Mouse (Mus musculus) midbrain, postnatal 0 days (tissue): ENCODE results near the gene Abcb1a. TPM values are rescaled to one million over a fixed set of nuclear protein-coding genes. Genes with fewer than 3 reads are reported as not detected.
"Not testable (repeated sequence)": the region's sequence is repeated elsewhere in the genome, so short reads cannot be mapped to it uniquely, and the experiment has no call there.

Experiments
- ATAC-seq: fragments of 200-750 bp; cut with Nextera tagmentation; 2 replicates; pipeline ENCODE4 v1.8.0; 2017; ENCODE audit warnings: moderate number of reproducible peaks, mild to moderate bottlenecking, moderate TSS enrichment, moderate library complexity; ENCODE audit not compliant: low FRiP score
- DNase-seq: peaks from one replicate; pipeline ENCODE4 v3.0.0-alpha.2; 2015; ENCODE audit warnings: low spot score
- H3K27ac ChIP-seq: fragments of 300-500 bp; sonication (generic); 2 replicates; pipeline ENCODE4 v1.5.1; 2014; ENCODE audit warnings: low read depth, mild to moderate bottlenecking, low read length, mixed read lengths
- H3K27me3 ChIP-seq: fragments of 300-500 bp; sonication (generic); 2 replicates; pipeline ENCODE4 v1.6.1; 2014; ENCODE audit warnings: low read length, control low read depth, mixed read lengths; ENCODE audit not compliant: insufficient read depth
- H3K36me3 ChIP-seq: fragments of 300-500 bp; sonication (generic); 2 replicates; pipeline ENCODE4 v1.6.1; 2014; ENCODE audit warnings: low read length, control low read depth, mixed read lengths; ENCODE audit not compliant: insufficient read depth
- H3K4me1 ChIP-seq: fragments of 300-500 bp; sonication (generic); 2 replicates; pipeline ENCODE4 v1.6.1; 2014; ENCODE audit warnings: mild to moderate bottlenecking, control low read depth, antibody characterized with exemption, low read length, mixed read lengths; ENCODE audit not compliant: insufficient read depth
- H3K4me2 ChIP-seq: fragments of 300-500 bp; sonication (generic); 2 replicates; pipeline ENCODE4 v1.6.1; 2014; ENCODE audit warnings: low read depth, mild to moderate bottlenecking, low read length, mixed read lengths; ENCODE audit not compliant: poor library complexity, severe bottlenecking
- H3K4me3 ChIP-seq: fragments of 300-500 bp; sonication (generic); 2 replicates; pipeline ENCODE4 v1.5.1; 2014; ENCODE audit warnings: low read depth, mild to moderate bottlenecking, low read length, moderate library complexity
- H3K9ac ChIP-seq: fragments of 300-500 bp; sonication (generic); replicated peaks from 2 replicates; pipeline ENCODE4 v1.6.1; 2014; ENCODE audit warnings: mild to moderate bottlenecking, low read length, moderate library complexity, mixed read lengths; ENCODE audit not compliant: poor library complexity, severe bottlenecking
- H3K9me3 ChIP-seq: fragments of 300-500 bp; sonication (generic); 2 replicates; pipeline ENCODE4 v1.6.1; 2016; ENCODE audit warnings: low read length, control low read depth
- CTCF ChIP-seq: IDR thresholded peaks from 2 replicates; pipeline ENCODE4 v1.5.1; 2016; ENCODE audit warnings: antibody characterized with exemption, mild to moderate bottlenecking
- WGBS: fragments of 180-500 bp; shearing (Covaris S2); extraction: QIAGEN DNeasy Blood & Tissue Kit; methylation state at CpG from one replicate; pipeline ENCODE4 v1.1.7; 2014; 5-methylcytosine and 5-hydroxymethylcytosine counted together
- polyA plus RNA-seq: library from polyadenylated mRNA; unstranded; fragments of >200 nt; fragmentation: Nextera tagmentation; extraction: Ambion mirVana; gene quantifications from 2 replicates; pipeline ENCODE4 v1.2.1, GENCODE M21; 2015
- total RNA-seq: library from RNA; depleted of rRNA; stranded (reverse); fragments of >200 nt; gene quantifications from 2 replicates; pipeline ENCODE4 v1.2.3, GENCODE M21; 2014; rRNA removed

Abcb1a gene
- total and polyA plus RNA-seq, 2 experiments from 2014 or later, result 3.2 to 4.5 TPM

DNA sequence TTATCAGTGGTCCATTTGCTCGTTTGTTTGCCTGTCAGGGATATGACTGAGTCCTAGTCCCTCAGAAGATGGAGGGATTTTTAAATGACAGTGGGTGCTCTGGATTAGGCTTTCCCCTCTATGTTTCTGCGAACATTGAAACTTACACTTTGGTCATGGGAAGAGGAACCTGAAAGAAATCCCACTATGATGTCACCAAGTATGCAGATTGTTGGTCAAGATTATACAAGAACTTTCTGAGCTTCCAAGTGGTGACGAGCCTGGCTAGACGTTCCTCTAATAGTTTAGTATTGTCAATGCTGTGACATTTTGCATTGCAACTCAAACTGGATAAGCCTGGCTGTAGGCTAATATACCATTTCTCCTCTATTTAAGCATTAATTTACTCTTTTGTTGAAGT, 76.5 kb downstream of the Abcb1a start:
- 77% methylated on average over 4 of the region's 4 CpGs for WGBS
- H3K36me3 ChIP-seq, result no peaks in the 10 kb centered on the region
- H3K27me3 ChIP-seq, result no peaks in the 10 kb centered on the region
- H3K27ac ChIP-seq, result no peak overlapping the region
- H3K9me3 ChIP-seq, result no peaks in the 10 kb centered on the region
- no peak overlapping the region for H3K9ac ChIP-seq
- H3K4me1 ChIP-seq, result no peaks in the 10 kb centered on the region
- ATAC-seq, result no peak
- no peak overlapping the region for H3K4me3 ChIP-seq
- no peak overlapping the region for H3K4me2 ChIP-seq
- TF ChIP-seq CTCF, result no peak
- no peak for DNase-seq

DNA sequence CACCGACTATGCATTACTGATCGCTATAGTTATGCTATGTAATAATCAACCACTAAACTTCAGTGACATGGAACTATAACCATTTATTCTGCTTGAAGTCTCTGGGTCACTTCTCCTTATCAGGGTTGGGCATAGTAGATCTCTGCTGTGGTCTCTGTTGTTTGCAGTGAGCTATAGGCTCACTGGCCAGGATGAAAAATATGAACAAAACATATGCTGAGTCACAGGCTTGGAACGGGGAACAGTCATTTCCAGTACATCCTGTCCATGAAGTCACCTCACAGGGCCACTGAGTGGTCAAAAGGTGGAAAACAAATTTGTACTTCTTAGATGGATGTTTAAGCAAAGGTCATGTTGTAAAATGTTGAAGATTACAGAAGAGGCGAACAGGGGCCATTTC, 77.2 kb downstream of the Abcb1a start:
- no peak overlapping the region for H3K4me2 ChIP-seq
- H3K4me3 ChIP-seq, result no peak overlapping the region
- no peaks in the 10 kb centered on the region for H3K27me3 ChIP-seq
- no peaks in the 10 kb centered on the region for H3K4me1 ChIP-seq
- H3K9ac ChIP-seq, result no peak overlapping the region
- ATAC-seq, result no peak
- TF ChIP-seq CTCF, result no peak
- no peak overlapping the region for H3K27ac ChIP-seq
- H3K36me3 ChIP-seq, result no peaks in the 10 kb centered on the region
- WGBS, result 97% methylated on average over 4 of the region's 4 CpGs
- no peaks in the 10 kb centered on the region for H3K9me3 ChIP-seq
- no peak for DNase-seq

DNA sequence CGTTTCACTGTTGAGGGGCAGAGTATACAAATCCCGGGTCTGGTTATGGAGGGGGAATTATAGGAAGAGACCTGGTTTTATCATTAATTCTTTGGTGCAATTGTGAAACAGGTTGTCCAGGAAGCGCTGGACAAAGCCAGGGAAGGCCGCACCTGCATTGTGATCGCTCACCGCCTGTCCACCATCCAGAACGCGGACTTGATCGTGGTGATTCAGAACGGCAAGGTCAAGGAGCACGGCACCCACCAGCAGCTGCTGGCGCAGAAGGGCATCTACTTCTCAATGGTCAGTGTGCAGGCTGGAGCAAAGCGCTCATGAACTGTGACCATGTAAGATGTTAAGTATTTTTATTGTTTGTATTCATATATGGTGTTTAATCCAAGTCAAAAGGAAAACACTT, 87.4 kb downstream of the Abcb1a start:
- H3K9ac ChIP-seq, DNase-seq, H3K9me3 ChIP-seq, H3K4me3 ChIP-seq, H3K4me2 ChIP-seq, H3K27me3 ChIP-seq, H3K27ac ChIP-seq, H3K36me3 ChIP-seq, H3K4me1 ChIP-seq, ATAC-seq: not testable (repeated sequence)
- 92% methylated on average over 13 of the region's 13 CpGs for WGBS

DNA sequence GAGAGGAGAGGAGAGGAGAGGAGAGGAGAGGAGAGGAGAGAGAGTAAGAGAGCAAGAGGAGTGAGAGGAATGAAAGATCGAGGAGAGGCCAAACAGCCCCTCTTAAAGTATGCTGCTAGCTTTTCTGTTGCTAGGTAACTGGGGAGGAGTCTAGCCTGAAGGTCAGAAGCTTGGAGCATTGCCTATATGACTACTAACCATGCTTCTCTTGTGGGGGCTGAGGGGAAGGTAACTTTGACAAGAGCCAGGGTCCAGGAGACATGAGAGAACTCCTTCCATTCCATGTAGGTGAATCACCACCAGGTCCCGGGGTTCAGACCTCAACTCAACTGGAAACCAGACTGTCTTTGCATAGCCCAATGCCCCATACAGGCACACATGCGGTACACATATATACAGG, 113.0 kb downstream of the Abcb1a start:
- ATAC-seq, result no peak
- no peak for TF ChIP-seq CTCF
- H3K4me1 ChIP-seq, result no peaks in the 10 kb centered on the region
- no peak overlapping the region for H3K4me2 ChIP-seq
- no peak overlapping the region for H3K27ac ChIP-seq
- no peaks in the 10 kb centered on the region for H3K36me3 ChIP-seq
- no peak overlapping the region for H3K9ac ChIP-seq
- WGBS, result 65% methylated on average over 3 of the region's 3 CpGs
- no peak overlapping the region for H3K4me3 ChIP-seq
- no peaks in the 10 kb centered on the region for H3K9me3 ChIP-seq
- no peak for DNase-seq
- no peaks in the 10 kb centered on the region for H3K27me3 ChIP-seq

DNA sequence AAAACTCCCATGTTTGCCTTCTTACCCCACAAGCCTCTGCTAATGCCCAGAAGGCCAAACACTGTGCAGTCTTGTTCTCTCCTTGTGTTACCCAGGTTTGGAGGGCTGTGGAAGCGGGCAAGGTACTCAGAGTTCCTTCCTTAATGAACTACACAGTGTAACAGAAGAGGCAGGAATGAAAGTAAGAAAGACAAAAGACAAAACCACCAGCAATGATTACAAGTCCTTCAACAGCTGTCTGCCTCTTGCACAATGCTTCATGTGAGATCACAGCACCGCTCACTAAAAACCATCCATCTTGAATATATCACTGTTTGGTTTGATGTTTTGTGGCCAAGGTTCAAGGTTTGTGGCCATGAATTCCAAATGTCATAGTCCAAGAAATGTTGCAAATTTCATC, 118.4 kb downstream of the Abcb1a start:
- ATAC-seq (no peak), DNase-seq (no peak)
- H3K27me3 ChIP-seq, result no peaks in the 10 kb centered on the region
- H3K4me2 ChIP-seq, result no peak overlapping the region
- no peak for TF ChIP-seq CTCF
- H3K36me3 ChIP-seq, result no peaks in the 10 kb centered on the region
- 96% methylated on average over 2 of the region's 2 CpGs for WGBS
- no peak overlapping the region for H3K27ac ChIP-seq
- H3K4me1 ChIP-seq, result no peaks in the 10 kb centered on the region
- H3K9ac ChIP-seq, result no peak overlapping the region
- no peaks in the 10 kb centered on the region for H3K9me3 ChIP-seq
- H3K4me3 ChIP-seq, result no peak overlapping the region

GRCm38 (mm10) chr5:8778751-8779150, 118.9 kb downstream of the Abcb1a start:
- Histone ChIP-seq H3K27me3 (no peaks in the 10 kb centered on the region), H3K27ac (no peak overlapping the region), H3K9me3 (no peaks in the 10 kb centered on the region), H3K9ac (no peak overlapping the region), H3K4me1 (no peaks in the 10 kb centered on the region), H3K36me3 (no peaks in the 10 kb centered on the region), H3K4me2 (no peak overlapping the region), H3K4me3 (no peak overlapping the region)
- WGBS, result 83% methylated on average over 2 of the region's 2 CpGs
- DNase-seq (no peak), ATAC-seq (no peak)
- TF ChIP-seq CTCF, result no peak

DNA sequence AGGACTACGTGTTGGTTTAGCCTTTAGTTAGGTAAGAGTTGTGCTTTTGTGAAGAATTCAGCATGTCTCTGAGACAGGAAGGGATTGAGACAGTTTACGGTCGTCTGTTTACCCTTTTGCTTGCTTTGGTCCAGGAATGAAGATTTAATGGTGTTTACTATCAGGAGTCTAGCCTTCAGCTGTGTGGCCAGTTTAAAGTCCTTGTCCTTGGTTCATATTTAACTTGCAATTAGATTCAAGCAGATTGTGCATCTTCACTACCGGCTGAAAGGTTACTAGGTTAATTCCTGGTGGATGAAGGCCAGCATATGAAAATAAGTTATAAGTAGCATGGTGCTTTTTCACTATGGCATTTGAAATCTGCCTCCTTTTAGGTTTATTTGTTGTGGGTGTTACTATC, 132.4 kb downstream of the Abcb1a start:
- Histone ChIP-seq H3K4me2 (no peak overlapping the region), H3K27me3 (no peaks in the 10 kb centered on the region), H3K9me3 (no peaks in the 10 kb centered on the region), H3K36me3 (no peaks in the 10 kb centered on the region), H3K4me3 (no peak overlapping the region), H3K9ac (no peak overlapping the region), H3K4me1 (no peaks in the 10 kb centered on the region), H3K27ac (no peak overlapping the region)
- no peak for TF ChIP-seq CTCF
- DNase-seq (no peak), ATAC-seq (no peak)
- 85% methylated on average over 4 of the region's 4 CpGs for WGBS

Other genes starting within 250 kb of the Abcb1a start
- 7.6 and 8.5 TPM in 2 replicates for gene Dbf4, start 237.4 kb upstream of the Abcb1a start, total RNA-seq
- gene Dbf4, start 237.4 kb upstream of the Abcb1a start, polyA plus RNA-seq, result 5.2 and 5.8 TPM in 2 replicates
- gene Slc25a40, start 237.2 kb upstream of the Abcb1a start, total RNA-seq, result 10.1 and 20.0 TPM in 2 replicates
- 9.1 and 9.3 TPM in 2 replicates for gene Slc25a40, start 237.2 kb upstream of the Abcb1a start, polyA plus RNA-seq
- 68.0 and 81.7 TPM in 2 replicates for gene Rundc3b, start 37.1 kb upstream of the Abcb1a start, total RNA-seq
- 36.1 and 38.5 TPM in 2 replicates for gene Rundc3b, start 37.1 kb upstream of the Abcb1a start, polyA plus RNA-seq
- 0.44 and 1.3 TPM in 2 replicates for gene Abcb1b, start 138.1 kb downstream of the Abcb1a start, total RNA-seq
- 0.64 and 1.2 TPM in 2 replicates for gene Abcb1b, start 138.1 kb downstream of the Abcb1a start, polyA plus RNA-seq
- gene Abcb4, start 233.6 kb downstream of the Abcb1a start, total RNA-seq, result 0.85 and 1.5 TPM in 2 replicates
- 0.77 and 1.2 TPM in 2 replicates for gene Abcb4, start 233.6 kb downstream of the Abcb1a start, polyA plus RNA-seq